In genomic region chr11:33586614-33587013, GRCm38 (mm10) we compare ENCODE assay signal across 27 mouse cellular contexts. TPM values are rescaled to one million over a fixed set of nuclear protein-coding genes. Genes with fewer than 3 reads are reported as not detected.
DNase-seq lines count a peak whose midpoint lies in the region; ATAC-seq and TF ChIP-seq lines count a peak whose summit lies in the region.
"Had no signal": no experiment of that assay in that cellular context is flagged by ENCODE, and none has a peak within 500 bp of the region (broad histone marks: within the 10 kb centered on the region; RNA-seq: fewer than 3 reads in every experiment).

No protein-coding gene starts in this region.

- H3K27me3 ChIP-seq in kidney, embryonic 15.5 days: no peaks in the 10 kb centered on the region
- H3K27me3 ChIP-seq in kidney, postnatal 0 days (ENCODE audit: insufficient read depth, low read length): no peaks in the 10 kb centered on the region
- H3K27me3 ChIP-seq in Patski: peaks cover 6% of the 10 kb centered on the region
- H3K27me3 ChIP-seq: CH12.LX; embryonic facial prominence, embryonic 13.5 days; embryonic facial prominence, embryonic 15.5 days; forebrain, embryonic 12.5 days had no signal

- H3K27ac ChIP-seq in kidney, embryonic 15.5 days: peak overlapping the region; percentile 25; the same call in 1 of the 2 replicates
- no peak overlapping the region for H3K27ac ChIP-seq in kidney, postnatal 0 days
- H3K27ac ChIP-seq: embryonic facial prominence, embryonic 13.5 days; embryonic facial prominence, embryonic 15.5 days; forebrain, embryonic 10.5 days; forebrain, embryonic 12.5 days had no signal

- TF ChIP-seq CTCF in kidney, postnatal 0 days (IDR thresholded peaks at IDR 0.05; ENCODE audit: low read depth): no peak
- TF ChIP-seq CTCF in Patski (IDR thresholded peaks at IDR 0.05): no peak

- H3K4me2 ChIP-seq in kidney, embryonic 15.5 days: no peak overlapping the region
- no peak overlapping the region for H3K4me2 ChIP-seq in kidney, postnatal 0 days (ENCODE audit: low read length)
- H3K4me2 ChIP-seq: embryonic facial prominence, embryonic 13.5 days; embryonic facial prominence, embryonic 15.5 days; forebrain, embryonic 12.5 days had no signal

- ATAC-seq in kidney, embryonic 15.5 days (replicated peaks; ENCODE audit: low FRiP score): no peak
- ATAC-seq in kidney, postnatal 0 days (replicated peaks; ENCODE audit: low FRiP score, low read depth): no peak
- ATAC-seq in Patski: peak; percentile 73
- ATAC-seq: CD4-positive, CD25-positive, alpha-beta regulatory T cell, adult 4 months; forebrain, embryonic 14.5 days; forebrain, embryonic 16.5 days had no signal

- no peak overlapping the region for H3K9ac ChIP-seq in kidney, embryonic 15.5 days
- H3K9ac ChIP-seq in kidney, postnatal 0 days (ENCODE audit: low read depth, low read length): no peak overlapping the region
- H3K9ac ChIP-seq: embryonic facial prominence, embryonic 13.5 days; embryonic facial prominence, embryonic 15.5 days; forebrain, embryonic 12.5 days had no signal

- no peak for DNase-seq in kidney, postnatal 25 days
- DNase-seq in kidney, postnatal 0 days (ENCODE audit: low spot score): peak; percentile 35
- no peak for DNase-seq in kidney, adult 18-20 months
- peak; percentile 37 for DNase-seq in Patski (ENCODE audit: low read depth, low spot score)
- DNase-seq in thymus, postnatal 10 days (ENCODE audit: low spot score in 2 of 2): no peak
- DNase-seq: adrenal gland, adult 2 months; adrenal gland, postnatal 10 days; adrenal gland, postnatal 25 days; B cell, adult 2 months; cerebellum, adult 11 months; cerebellum, adult 18-20 months; cerebellum, adult 8-10 months; cerebellum, adult 9-11 months; cerebellum, postnatal 14 days; cerebellum, postnatal 36 days; embryo, embryonic 11 days had no signal

- in situ Hi-C loops in Patski (cut with MboI; ENCODE audit: low pct_unique_long_range_greater_than_20kb): no loop called here

- POLR2A ChIA-PET in Patski (lab: Charles Lee): no interaction called here

- no peaks in the 10 kb centered on the region for H3K9me3 ChIP-seq in kidney, embryonic 15.5 days (replicated peaks)
- no peaks in the 10 kb centered on the region for H3K9me3 ChIP-seq in kidney, postnatal 0 days (replicated peaks; ENCODE audit: low read length)
- H3K9me3 ChIP-seq: embryonic facial prominence, embryonic 13.5 days; embryonic facial prominence, embryonic 15.5 days; forebrain, embryonic 10.5 days; forebrain, embryonic 12.5 days; G1E had no signal

- H3K4me1 ChIP-seq in kidney, embryonic 15.5 days: peaks cover 14% of the 10 kb centered on the region
- no peaks in the 10 kb centered on the region for H3K4me1 ChIP-seq in kidney, postnatal 0 days (replicated peaks; ENCODE audit: insufficient read depth, low read length)
- H3K4me1 ChIP-seq: embryonic facial prominence, embryonic 13.5 days; embryonic facial prominence, embryonic 15.5 days; forebrain, embryonic 12.5 days had no signal

- no peaks in the 10 kb centered on the region for H3K36me3 ChIP-seq in kidney, embryonic 15.5 days
- no peaks in the 10 kb centered on the region for H3K36me3 ChIP-seq in kidney, postnatal 0 days (ENCODE audit: insufficient read depth, low read length)
- H3K36me3 ChIP-seq: embryonic facial prominence, embryonic 13.5 days; embryonic facial prominence, embryonic 15.5 days; forebrain, embryonic 10.5 days; forebrain, embryonic 12.5 days; G1E had no signal

- no peak overlapping the region for H3K4me3 ChIP-seq in kidney, embryonic 15.5 days (replicated peaks)
- H3K4me3 ChIP-seq in kidney, postnatal 0 days (replicated peaks; ENCODE audit: low read depth, low read length): no peak overlapping the region
- H3K4me3 ChIP-seq: embryonic facial prominence, embryonic 13.5 days; embryonic facial prominence, embryonic 15.5 days; erythroblast, embryonic 14.5 days; forebrain, embryonic 10.5 days; forebrain, embryonic 12.5 days had no signal

- WGBS in kidney, embryonic 15.5 days: 22% methylated on average over 6 of the region's 6 CpGs
- 19% methylated on average over 6 of the region's 6 CpGs for WGBS in kidney, postnatal 0 days

- CTCF ChIA-PET in Patski (lab: Charles Lee): no interaction called here

RNA-seq across cellular contexts. Expression of gene Gabrp, which starts 7.9 kb away (rescaled TPM):
- polyA plus RNA-seq in kidney, embryonic 15.5 days (2015; fragmentation: Nextera tagmentation; extraction: Ambion mirVana): 0.74 and 1.2 TPM in 2 replicates
- polyA plus RNA-seq in kidney, postnatal 0 days (2015; fragmentation: Nextera tagmentation; extraction: Ambion mirVana): 1.5 and 1.6 TPM in 2 replicates
- polyA plus RNA-seq in Patski (2021): 0.03 TPM
- polyA plus RNA-seq: adrenal gland, adult 2 months; CD4-positive, CD25-positive, alpha-beta regulatory T cell, adult 4 months; erythroblast, embryonic 14.5 days; forebrain, embryonic 14.5 days; forebrain, embryonic 16.5 days; G1E had no signal

RNA-seq across cellular contexts. Expression of gene D130052B06Rik, which starts 12.5 kb away (rescaled TPM):
- polyA plus RNA-seq in kidney, embryonic 15.5 days (2015; fragmentation: Nextera tagmentation; extraction: Ambion mirVana): not detected in 2 replicates
- not detected in 2 replicates for polyA plus RNA-seq in kidney, postnatal 0 days (2015; fragmentation: Nextera tagmentation; extraction: Ambion mirVana)
- polyA plus RNA-seq in Patski (2021): not detected
- polyA plus RNA-seq: adrenal gland, adult 2 months; CD4-positive, CD25-positive, alpha-beta regulatory T cell, adult 4 months; embryonic facial prominence, embryonic 13.5 days; embryonic facial prominence, embryonic 15.5 days; erythroblast, embryonic 14.5 days; forebrain, embryonic 10.5 days; forebrain, embryonic 12.5 days; forebrain, embryonic 14.5 days; forebrain, embryonic 16.5 days; G1E had no signal

Comparison
In these comparisons a context has a peak if more than half of its experiments do, and no peak if none do; other contexts are left out.
1. DNase-seq: peak in kidney, postnatal 0 days (single experiment) and Patski (single experiment); none in kidney, postnatal 25 days (0 of 2), kidney, adult 18-20 months (single experiment) and thymus, postnatal 10 days (0 of 2).